Mouse (Mus musculus) gastrocnemius, postnatal 4 days (tissue): ENCODE results near the gene Syt8. TPM values are rescaled to one million over a fixed set of nuclear protein-coding genes. Genes with fewer than 3 reads are reported as not detected.

Experiments used
- DNase-seq, 2 experiments: peaks; one replicate each; pipeline ENCODE4 v3.0.0; 2021 to 2022; ENCODE audit warnings: low spot score in 2 of 2, mixed read lengths in 2 of 2
- total RNA-seq, 2 experiments: library from RNA; stranded (reverse); gene quantifications; 2 replicates each; pipeline ENCODE4 v1.2.3; 2021

The Syt8 gene
- total RNA-seq, 2 experiments from 2014 or later, result not detected

DNA sequence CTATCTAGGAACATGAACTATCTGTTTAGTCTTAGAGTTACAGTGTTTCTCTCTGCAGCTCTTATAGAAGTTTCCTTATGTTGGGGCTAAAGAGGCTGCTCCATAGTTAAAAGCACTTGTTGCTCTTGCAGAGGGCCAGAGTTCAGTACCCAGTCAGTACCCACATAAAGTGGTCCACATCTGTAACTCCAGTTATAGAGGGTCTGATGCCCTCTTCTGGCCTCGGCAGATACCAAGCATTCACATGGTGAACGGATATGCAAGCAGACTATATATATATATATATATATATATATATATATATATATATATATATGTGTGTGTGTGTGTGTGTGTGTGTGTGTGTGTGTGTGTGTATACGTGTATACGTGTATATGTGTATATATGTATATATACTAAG is 26.7 kb upstream of the Syt8 start:
- no peak for DNase-seq

DNA sequence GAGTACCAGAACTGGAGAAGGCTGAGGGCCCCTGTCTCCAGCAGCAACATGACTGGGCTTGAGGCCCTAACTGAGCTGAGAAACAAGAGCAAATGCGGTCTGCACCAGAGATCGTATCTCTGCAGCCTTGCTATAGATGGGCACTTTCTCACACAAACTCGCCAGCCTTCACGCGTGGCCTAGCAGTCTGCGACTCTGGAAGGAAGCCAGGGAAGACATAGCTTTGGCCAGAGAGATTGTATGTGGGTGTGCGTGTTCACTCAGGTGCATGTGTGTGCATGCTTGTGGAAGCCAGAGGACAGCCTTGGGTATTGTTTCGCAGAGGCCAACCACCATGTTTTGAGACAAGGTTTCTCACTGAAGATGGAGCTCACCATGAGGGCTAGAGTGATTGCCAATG is 26.0 kb upstream of the Syt8 start:
- DNase-seq, result no peak

DNA sequence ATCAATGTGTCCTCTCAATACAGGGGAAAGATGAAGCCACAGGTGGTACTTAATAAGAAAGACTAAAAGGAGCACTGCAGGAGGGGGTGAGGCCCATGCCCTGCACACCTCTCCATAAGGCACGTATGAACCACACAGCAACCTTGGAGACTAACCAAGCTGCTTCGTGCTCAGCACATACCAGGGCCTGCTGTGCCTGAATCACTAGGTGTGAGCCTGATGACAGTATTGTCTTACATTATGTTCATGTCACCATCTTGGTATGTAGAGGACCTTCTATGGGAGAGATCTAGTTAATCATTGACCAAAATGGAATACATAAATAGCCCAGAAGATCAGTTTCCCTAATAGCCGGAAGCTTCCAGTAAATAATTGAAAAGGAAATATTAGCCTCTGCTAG is 25.0 kb upstream of the Syt8 start:
- no peak for DNase-seq

DNA sequence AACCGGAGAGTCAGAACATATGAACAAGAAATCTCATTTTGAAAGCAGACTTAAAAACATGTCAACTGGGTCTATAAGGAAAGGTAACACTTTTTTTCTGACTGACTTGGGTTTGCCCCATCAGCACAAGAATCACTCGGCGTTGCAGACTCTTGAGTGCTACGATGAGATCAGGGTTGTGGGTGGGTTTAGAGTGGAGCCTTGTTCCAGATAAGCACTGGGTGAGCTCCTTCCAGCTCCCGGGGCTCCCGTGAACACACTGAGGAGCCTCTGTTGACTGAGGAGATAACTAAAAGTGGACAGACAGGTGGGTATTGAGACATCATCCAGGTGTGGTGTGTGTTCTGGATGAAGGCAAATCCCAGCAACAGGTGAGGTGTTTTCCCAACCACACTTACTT is 21.4 kb upstream of the Syt8 start:
- DNase-seq, result no peak

DNA sequence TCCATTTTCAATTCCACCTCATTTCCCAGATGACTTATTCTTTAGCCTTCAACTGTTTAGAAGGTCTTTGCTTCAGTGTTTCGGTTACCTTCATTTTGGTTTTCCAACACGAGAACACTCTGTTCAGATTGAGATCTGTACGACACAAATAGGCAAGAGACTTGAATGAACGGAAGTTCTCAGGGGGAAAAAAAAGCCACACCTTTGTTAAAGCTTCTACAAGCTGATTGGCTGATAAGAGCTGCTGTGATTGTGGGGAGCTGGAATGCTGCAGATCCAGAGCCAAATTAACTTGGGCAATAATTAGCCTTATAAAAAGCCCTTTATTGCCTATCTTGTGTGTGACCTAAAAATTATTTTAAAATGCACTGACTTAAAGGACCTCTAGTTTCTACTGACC is 19.3 kb upstream of the Syt8 start:
- no peak for DNase-seq

DNA sequence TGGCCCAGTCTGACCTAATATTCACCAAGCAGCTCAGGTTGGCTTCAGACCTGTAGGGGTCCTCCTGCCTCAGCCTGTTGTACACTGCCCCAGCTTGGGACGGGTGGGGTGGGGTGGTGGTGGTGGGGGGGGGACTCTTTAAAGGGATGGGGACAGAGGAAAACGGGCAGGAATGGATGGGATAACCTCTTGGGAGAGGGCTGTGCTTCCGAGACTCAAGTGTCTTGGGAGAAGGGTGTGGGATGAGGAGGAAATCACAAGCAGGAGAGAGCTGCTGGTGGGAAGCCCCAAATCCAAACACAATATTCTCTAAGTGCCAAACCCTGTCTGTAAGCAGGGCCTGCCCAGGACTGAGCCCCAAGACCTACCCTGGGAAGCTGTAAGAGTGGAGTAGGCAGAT is 18.4 kb upstream of the Syt8 start:
- DNase-seq, result no peak

DNA sequence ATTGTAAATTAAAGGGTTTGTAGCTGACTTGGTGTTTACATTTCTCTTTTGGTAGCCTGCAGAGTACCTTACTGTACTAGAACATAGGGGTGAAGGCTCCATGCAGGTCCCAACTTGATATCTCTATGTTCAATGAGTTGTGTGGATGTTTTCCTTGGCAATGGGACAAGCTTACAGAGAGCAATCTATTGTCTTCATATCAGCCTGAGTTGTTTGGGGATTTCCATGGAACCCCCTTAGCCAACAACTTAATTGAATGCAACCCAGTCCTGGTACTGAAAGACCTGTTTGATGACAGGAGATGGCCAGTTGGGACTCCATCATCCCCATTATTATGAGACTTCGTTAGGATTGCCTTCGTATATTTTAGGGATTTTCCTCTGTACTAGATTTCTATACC is 16.6 kb upstream of the Syt8 start:
- no peak for DNase-seq

DNA sequence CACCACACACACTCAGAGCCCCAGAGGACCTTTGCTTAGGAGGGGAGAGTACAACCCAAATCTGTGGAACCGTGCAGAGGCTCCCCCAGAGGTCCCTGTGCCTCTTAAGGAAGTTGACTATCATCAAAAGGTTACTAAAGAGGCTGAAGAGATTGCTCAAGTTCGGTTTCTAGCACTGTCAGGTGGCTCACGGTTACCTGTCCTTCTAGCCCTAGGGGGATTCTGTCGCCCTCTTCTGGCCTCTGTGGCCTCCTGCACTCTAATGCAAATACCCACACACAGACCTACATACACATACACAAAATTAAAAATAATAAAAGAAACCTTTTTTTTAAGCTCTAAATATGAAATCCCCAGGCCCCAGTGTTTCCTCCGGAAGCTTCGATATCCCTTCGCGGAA is 16.0 kb upstream of the Syt8 start:
- no peak for DNase-seq

DNA sequence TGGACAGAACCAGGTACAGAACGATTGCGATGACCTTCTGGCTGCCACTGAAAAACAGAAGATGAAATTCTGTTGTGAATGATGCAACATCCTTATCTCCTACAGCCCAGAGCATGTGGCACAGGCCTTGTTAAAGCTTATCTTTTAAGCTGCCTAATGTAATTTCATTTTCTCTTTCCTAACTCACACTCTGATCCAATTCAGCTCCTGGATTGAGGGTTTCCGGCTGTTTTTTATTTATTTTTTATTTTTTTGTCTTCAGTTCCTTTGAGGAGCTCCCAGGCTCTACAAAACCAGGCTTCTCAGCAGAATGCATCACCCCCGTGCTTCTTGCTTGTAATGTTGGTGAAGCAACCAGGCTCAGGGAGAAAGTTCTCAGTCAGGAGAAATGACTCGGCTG is 14.8 kb upstream of the Syt8 start:
- no peak for DNase-seq

DNA sequence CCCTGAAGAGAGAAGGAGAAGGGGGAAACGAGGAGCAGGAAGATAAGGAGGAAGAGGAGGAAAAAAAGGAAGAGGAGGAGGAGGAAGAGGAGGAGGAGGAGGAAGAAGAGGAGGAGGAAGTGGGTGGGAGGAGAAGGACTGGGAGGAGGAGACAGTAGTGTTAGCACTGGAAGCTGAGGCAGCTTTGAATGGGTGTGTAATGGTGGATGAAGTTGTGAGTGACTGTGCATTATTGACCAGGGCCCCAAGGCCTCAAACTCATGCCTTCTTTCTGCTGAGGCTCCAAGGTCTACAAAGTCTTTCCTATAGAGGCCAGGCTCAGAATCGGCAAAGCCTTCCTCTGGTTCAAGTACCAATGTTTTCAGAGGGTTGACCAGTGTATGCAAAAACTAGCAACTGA is 12.8 kb upstream of the Syt8 start:
- DNase-seq, result no peak

DNA sequence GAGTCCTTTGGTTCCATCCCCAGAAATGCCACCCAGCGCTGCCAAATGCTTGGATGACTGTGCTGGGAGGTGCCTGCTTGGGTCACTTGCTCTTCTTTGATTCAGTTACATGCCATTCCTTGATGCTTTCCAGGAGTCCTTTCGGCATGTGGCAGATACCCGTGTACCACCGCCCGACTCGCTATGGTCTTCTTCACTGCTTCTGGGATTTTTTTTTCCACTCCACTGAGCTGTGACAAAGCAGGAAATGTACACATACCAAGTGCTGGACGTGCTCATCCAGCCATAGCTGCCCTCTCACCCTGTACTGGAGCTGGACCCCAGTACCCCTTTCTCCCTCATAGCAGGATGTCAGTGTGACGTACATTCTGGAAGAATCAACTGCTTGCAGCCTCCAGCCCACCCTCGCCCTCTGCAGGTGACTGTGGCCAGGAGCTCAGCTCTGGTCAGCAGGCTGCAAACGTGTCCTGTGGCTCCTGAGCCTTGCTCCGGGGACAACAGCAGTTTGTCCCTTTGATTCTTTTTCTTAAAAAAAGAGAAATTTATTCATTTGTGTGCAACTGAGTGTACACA is 8.9 kb upstream of the Syt8 start:
- DNase-seq, result no peak

DNA sequence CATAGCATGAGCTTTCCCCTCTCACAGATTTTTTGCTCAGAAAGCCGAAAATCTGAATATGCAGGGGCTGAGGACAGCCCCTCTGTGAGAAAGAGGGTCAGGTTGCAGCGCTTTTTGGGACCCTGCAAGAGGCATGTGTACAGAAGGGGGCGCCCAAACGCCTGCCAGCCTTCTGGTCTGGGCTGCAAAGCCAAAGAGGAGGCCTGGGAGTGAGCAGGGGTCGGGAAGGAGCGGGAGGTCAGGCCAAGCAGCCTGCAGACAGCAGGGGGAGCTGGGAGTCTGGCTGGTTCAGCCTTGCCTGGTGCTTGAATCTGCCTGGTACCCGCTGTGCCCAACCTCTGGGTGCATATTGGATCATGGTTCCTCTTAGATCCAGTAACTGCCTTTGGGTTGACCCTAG is 6.4 kb upstream of the Syt8 start:
- peak in 1 of 2 experiments; percentile 69 for DNase-seq

DNA sequence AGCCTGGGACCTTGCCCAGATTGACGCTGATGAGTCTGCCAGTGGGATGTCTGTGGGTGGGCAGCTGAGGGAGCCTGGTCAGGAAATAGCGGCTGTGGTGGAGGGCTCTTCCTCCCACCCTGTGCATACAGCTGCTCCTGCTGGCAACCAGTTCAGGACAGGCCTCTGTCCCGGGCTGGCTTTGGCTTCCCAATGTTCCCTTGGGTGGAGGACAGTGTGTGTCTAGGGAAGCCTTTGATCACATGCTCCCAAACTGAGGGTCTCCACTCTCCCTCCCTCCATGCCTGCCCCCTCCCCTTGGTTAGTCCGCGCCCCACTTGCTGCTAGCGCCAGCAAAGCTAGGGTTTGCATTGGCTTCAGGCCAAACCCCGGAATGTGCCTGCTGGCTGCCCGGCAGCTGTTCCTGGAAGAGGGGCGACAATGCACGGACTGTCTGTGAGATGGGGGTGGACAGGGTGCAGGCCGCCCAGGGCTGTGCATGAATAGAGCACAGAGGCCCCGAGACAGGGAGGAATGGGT is 4.4 kb upstream of the Syt8 start:
- peak in 1 of 2 experiments; percentile 71 for DNase-seq

DNA sequence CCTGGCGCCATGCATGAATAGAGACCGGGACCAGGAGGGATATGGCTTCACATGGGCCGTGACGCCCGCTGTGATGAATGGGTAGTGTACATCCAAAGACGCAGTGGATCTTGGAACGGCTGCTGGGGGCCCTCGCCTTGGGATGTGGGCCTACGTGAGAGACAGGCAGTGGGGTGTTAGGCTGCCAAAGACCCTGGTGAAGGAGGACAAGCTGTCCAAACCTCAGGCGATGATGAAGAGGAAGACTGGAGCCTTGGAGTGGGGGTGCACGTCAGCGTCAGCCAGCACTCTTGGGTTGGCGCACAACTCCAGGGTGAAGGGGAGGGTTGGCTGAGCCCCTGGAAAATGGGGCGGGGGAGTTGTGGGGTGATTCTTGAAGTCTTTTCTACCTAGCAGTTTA is 3.5 kb upstream of the Syt8 start:
- peak in 1 of 2 experiments; percentile 8 for DNase-seq

DNA sequence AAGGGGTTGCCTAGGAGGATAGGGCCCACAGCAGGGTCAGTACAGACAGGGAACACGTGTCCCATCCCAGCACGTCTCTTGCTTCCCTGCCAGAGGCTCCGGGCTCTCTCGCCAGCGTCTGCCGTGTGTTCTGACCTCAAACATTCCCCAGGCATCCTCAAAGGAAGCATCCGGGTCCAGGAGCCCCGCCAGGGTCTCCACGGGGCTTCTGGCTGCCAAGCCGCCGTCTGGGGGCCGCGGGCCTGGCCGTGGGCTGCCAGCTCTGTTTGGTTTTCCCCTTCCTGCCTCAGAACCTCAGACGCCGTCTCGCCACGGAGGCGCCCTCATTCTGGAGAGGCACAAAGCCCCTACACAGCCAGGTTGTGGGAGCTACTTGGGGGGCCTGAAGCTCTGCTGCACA is 1.0 kb upstream of the Syt8 start:
- peak in 1 of 2 experiments; percentile 43 for DNase-seq

DNA sequence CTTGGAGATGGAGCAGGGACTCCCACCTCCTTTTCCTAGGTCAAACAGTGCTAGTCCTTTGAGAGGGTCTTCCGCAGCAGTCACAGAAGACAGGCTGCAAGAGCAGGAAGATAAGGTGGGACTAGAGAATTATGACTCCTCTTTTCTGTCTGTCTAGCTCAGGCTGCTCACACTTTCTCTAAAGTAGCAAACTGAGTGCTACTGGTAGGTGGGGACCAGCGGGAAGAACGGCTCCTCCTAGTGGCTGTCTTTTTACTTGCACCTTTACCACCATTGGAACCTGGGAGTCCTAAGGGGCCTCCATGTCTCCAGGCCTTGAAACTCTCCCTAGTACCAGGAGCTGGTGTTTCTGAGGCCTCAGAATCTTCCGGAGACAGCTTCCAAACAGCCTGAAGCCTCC is 874 bp downstream of the Syt8 start:
- peak in 1 of 2 experiments; percentile 63 for DNase-seq

DNA sequence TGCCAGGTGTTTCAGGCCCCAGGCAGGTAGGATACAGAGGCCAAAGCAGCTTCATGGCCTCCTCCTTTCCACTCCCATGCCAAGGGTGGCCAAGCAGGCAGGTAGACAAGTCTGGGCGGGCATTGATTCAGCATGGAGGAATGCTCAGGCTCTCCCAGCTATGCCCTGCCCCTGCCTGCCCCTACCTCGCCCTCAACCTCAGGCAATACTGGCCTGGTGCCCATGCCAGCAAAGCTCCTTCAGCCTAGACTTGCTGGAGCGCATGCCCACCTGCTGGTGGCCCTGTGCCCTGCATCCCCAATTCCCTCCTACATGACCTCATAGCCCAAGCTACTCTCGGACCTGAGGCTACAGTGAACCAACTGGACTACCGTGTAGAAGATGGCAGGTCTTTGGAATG is 2.7 kb downstream of the Syt8 start:
- DNase-seq, result peak in 1 of 2 experiments; percentile 18

DNA sequence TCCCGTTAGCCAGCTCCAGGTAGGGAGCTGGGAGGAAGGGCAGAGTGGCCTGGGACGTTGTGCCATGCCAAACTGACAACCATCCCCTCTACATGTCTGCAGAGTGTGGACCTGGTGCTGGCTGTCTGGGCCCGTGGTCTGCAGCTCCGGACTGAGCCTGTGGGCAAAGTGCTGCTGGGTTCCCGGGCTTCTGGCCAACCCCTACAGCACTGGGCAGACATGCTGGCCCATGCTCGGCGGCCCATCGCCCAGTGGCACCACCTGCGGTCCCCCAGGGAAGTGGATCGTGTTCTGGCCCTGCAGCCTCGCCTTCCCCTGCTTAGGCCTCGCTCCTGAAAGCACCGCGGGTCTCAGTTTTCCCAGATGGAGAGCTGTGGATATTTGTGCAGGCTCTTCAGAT is 5.3 kb downstream of the Syt8 start:
- no peak for DNase-seq

DNA sequence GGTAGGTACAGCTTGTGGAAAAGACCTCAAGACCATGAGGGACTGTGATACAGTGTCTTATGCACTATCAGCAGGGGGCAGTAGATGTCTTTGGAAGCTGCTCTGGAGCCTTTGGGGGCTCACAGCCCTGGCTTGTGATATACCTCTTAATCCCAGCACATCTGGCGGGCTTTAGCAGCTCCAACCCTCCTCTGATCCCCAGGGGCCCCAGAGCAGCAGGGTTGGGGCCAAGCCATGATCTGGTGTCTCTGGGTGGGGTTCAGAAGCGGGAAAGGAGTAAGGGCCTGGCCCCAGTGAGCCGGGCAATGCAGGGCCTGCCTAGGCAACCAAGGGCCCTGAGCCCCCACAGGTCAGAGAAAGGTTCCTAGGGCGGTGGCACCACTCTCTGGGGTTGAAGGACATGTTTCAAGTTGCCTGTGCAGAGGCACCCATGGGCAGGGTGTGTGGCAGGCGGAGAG is 6.0 kb downstream of the Syt8 start:
- DNase-seq, result peak; percentile 60 to 83

DNA sequence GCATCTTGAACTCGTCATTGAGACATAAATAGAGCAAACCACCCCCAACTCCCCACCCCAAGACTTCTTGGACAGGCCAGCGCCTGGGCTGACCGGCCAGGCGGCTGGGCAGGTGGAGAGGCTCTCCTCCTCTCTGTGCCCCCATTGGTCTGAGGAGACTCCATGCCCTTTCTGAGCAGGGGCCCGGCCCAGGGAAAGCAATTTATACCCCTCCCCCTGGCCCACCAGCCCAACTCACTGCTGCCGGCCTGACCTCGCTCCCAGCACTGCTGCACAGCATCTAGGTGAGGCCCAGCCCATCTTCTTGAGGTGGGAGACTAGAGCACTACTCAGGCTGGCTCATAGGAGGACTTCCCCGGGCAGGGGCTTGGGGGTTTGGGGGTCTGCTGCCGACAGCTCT is 6.9 kb downstream of the Syt8 start, which contains the start of gene Tnni2:
Gene Tnni2 (plus strand): TSS at position 224 of the 400 bp plus-strand sequence.
- DNase-seq, result no peak

DNA sequence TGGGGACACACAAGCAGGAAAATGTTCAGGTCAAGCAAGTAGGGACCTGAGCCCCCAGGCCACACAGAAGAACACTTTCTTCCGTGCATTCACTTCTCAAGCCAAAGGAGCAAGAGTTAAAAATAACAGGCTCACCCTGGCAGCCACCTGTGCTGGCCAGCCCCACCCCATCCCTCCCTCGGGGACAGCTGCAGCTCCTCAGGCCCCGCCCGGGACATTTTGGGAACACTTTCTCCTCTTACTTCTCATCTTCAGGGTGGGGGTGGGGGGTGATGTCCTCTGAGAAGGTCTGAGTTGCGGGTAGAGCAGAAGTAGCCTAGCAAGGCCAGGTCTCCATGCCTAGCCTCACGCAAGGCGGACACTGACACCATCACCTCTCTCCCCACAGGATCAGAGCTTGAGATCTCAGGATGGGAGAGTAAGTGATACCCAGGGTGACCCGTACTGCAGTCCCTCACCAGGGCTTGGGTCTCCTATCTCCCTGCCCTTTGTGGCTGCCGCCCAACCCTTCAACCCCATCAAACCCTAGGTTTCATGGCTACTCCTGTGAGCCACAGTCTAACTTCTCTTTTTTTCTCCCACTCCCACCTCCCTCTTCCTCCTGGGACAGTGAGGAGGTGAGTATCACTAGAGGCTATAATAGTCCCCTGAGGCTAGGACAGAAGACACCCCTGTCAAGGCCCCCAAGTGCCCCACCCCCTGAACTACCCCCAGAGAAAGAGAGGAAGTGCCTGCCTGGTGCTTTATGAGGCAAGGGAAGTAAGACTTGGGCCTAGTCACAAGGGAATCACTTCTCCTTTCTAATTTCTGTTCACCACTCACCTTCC is 7.6 kb downstream of the Syt8 start:
- DNase-seq, result peak in 1 of 2 experiments; percentile 24

DNA sequence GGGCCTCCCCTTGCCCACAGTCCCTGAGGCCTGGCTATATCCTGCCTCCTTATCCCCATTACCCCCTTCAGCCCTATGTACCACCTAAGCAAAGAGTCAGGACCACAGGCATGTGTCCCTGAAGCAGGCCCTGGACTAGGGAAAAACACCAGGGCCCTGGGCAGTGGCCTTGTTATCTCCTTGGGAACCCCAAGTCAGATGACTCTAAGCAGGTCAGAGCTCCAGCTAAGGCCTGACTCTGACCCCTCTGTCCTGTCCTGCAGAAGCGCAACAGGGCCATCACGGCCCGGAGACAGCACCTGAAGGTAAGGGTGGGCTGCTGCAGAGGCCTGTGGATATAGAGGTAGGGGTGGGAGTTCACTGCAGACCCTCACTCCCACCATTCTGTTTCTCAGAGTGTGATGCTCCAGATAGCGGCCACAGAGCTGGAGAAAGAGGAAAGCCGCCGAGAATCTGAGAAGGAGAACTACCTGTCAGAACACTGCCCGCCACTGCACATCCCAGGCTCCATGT is 8.3 kb downstream of the Syt8 start:
- DNase-seq, result no peak
